Mouse (Mus musculus) heart, embryonic 14.5 days (tissue): Measurements from ENCODE around the gene Tbc1d25. TPM values are rescaled to one million over a fixed set of nuclear protein-coding genes. Genes with fewer than 3 reads are reported as not detected.

Experiments used
- ATAC-seq: fragments of 200-750 bp; cut with Nextera tagmentation; 2 replicates; pipeline ENCODE4 v1.8.0; 2017; ENCODE audit warnings: low read depth, moderate TSS enrichment; ENCODE audit not compliant: insufficient number of reproducible peaks, insufficient read depth, low FRiP score
- H3K27ac ChIP-seq, 2 experiments: fragments of 200-500 bp in 1 of 2; fragments of 300-500 bp in 1 of 2; sonication (generic) in 1 of 2; replicated peaks in 1 of 2; 2 replicates each; pipeline ENCODE4 v1.5.1; 2012 to 2014; ENCODE audit warnings: low read depth in 2 of 2, low read length in 2 of 2, control low read depth in 1 of 2, mild to moderate bottlenecking in 1 of 2, mixed read lengths in 1 of 2; ENCODE audit not compliant: control insufficient read depth in 1 of 2, insufficient read depth in 1 of 2
- H3K27me3 ChIP-seq: fragments of 300-500 bp; sonication (generic); 2 replicates; pipeline ENCODE4 v1.6.1; 2014; ENCODE audit warnings: mild to moderate bottlenecking, low read length, control low read depth; ENCODE audit not compliant: control insufficient read depth, insufficient read depth
- H3K36me3 ChIP-seq: fragments of 300-500 bp; sonication (generic); 2 replicates; pipeline ENCODE4 v1.6.1; 2014; ENCODE audit warnings: mild to moderate bottlenecking, control low read depth, low read length, mixed read lengths; ENCODE audit not compliant: control insufficient read depth, insufficient read depth
- H3K4me1 ChIP-seq, 2 experiments: fragments of 200-500 bp in 1 of 2; fragments of 300-500 bp in 1 of 2; sonication (generic) in 1 of 2; 2 replicates each; pipeline ENCODE4 v1.6.1; 2012 to 2014; ENCODE audit warnings: low read length in 2 of 2, control low read depth in 1 of 2, mixed read lengths in 1 of 2; ENCODE audit not compliant: control insufficient read depth in 2 of 2, insufficient read depth in 2 of 2
- H3K4me2 ChIP-seq: fragments of 300-500 bp; sonication (generic); 2 replicates; pipeline ENCODE4 v1.6.1; 2014; ENCODE audit warnings: mild to moderate bottlenecking, low read length
- H3K4me3 ChIP-seq, 2 experiments: fragments of 200-500 bp in 1 of 2; fragments of 300-500 bp in 1 of 2; sonication (generic) in 1 of 2; 2 replicates each; pipeline ENCODE4 v1.5.1; 2012 to 2014; ENCODE audit warnings: low read length in 2 of 2, mild to moderate bottlenecking in 2 of 2, control low read depth in 1 of 2, low read depth in 1 of 2, moderate library complexity in 1 of 2; ENCODE audit not compliant: control insufficient read depth in 1 of 2, insufficient read depth in 1 of 2
- H3K9ac ChIP-seq: fragments of 300-500 bp; sonication (generic); 2 replicates; pipeline ENCODE4 v1.6.1; 2014; ENCODE audit warnings: mild to moderate bottlenecking, low read length
- H3K9me3 ChIP-seq: fragments of 300-500 bp; sonication (generic); 2 replicates; pipeline ENCODE4 v1.6.1; 2016; ENCODE audit warnings: low read length, control low read depth; ENCODE audit not compliant: control insufficient read depth
- WGBS: fragments of 180-500 bp; shearing (Covaris S2); extraction: QIAGEN DNeasy Blood & Tissue Kit; methylation state at CpG from one replicate; pipeline ENCODE4 v1.1.7; 2014; 5-methylcytosine and 5-hydroxymethylcytosine counted together
- polyA plus RNA-seq: library from polyadenylated mRNA; unstranded; fragments of >200 nt; fragmentation: Nextera tagmentation; extraction: Ambion mirVana; gene quantifications from 2 replicates; pipeline ENCODE4 v1.2.1, GENCODE M21; 2014

The Tbc1d25 gene
- polyA plus RNA-seq, 1 experiment from 2014 or later = 12.0 TPM

DNA sequence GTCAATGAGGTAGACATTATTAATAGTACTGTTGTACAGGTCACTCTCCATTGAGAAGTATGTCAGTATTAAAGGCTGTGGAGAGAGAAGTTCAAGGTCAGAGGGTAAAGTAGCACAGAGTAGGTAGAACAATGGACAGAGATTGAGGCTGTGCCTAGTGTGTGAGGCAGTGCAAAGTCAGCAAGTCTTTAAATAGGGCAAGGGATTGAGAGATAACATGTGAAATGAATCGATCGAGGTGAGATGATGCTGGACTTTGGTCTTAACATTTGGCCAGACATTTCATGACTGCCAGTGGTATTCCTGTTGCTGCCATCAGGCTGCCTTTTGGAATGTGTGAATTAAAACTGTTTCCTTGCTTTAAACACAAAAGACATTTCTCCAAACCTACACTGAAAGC lies 2.9 kb upstream of the Tbc1d25 start:
- Histone ChIP-seq H3K27me3 (no peaks in the 10 kb centered on the region), H3K4me3 (no peak overlapping the region), H3K4me2 (no peak overlapping the region), H3K27ac (no peak overlapping the region), H3K4me1 (no peaks in the 10 kb centered on the region), H3K9ac (no peak overlapping the region), H3K36me3 (no peaks in the 10 kb centered on the region), H3K9me3 (no peaks in the 10 kb centered on the region)
- 76% methylated on average over 2 of the region's 2 CpGs for WGBS
- no peak for ATAC-seq

- peak overlapping the region; percentile 78 for H3K9ac ChIP-seq
- no peak for ATAC-seq
- H3K4me1 ChIP-seq = no peaks in the 10 kb centered on the region
- no peaks in the 10 kb centered on the region for H3K27me3 ChIP-seq
- H3K4me2 ChIP-seq = peak overlapping the region; percentile 62
- no peak overlapping the region for H3K27ac ChIP-seq
- WGBS = 8% methylated on average over 4 of the region's 4 CpGs
- H3K4me3 ChIP-seq = peak overlapping the region; percentile 62 to 89
- no peaks in the 10 kb centered on the region for H3K9me3 ChIP-seq
- peaks cover 28% of the 10 kb centered on the region for H3K36me3 ChIP-seq
These were observed 845 bp downstream of the Tbc1d25 start for GRCm38 (mm10) chrX:8175169-8175503.

DNA sequence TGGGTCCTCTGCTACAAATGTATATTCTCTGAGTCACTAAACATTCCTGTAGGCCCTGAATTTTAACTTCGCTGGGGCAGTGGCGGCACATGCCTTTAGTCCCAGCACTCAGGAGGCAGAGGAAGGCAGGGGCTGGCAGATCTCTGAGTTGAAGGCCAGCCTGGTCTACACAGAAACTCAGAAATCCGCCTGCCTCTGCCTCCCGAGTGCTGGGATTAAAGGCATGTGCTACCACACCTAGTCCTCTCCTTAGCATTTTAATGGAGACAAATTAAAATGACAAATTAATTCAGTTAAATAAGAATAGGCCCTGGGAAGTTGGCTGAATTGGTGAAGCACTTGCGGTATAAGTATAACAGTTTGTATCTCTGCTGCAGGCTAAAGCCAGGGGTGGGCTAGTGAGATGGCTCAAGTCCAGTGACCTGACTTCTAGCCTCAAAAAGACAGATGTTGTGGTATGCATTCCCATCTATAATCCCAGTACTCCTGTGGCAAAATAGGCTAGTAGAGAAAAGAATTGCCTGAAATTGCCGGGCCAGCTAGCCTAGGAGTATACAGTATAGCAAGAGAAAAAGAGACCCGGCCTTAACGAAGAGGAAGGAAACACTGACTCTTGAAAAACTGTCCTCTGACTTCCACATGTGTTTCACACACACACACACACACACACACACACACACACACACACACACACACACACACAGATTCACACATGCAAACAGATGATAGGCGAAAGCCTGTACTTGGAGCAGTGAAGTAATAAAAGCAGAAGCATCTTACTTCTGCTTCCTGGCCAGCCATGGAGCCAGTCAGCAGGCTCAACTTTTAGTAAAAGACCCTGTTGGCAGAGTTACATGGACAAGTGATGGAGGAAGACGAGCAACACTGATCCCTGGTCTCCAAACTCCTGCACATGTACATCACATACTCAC lies 8.0 kb downstream of the Tbc1d25 start:
- peaks cover 42% of the 10 kb centered on the region for H3K36me3 ChIP-seq
- no peak overlapping the region for H3K27ac ChIP-seq
- no peaks in the 10 kb centered on the region for H3K9me3 ChIP-seq
- H3K4me1 ChIP-seq = no peaks in the 10 kb centered on the region
- H3K9ac ChIP-seq = no peak overlapping the region
- no peak for ATAC-seq
- WGBS = 80% methylated on average over 10 of the region's 10 CpGs
- H3K27me3 ChIP-seq = no peaks in the 10 kb centered on the region
- no peak overlapping the region for H3K4me3 ChIP-seq
- no peak overlapping the region for H3K4me2 ChIP-seq

DNA sequence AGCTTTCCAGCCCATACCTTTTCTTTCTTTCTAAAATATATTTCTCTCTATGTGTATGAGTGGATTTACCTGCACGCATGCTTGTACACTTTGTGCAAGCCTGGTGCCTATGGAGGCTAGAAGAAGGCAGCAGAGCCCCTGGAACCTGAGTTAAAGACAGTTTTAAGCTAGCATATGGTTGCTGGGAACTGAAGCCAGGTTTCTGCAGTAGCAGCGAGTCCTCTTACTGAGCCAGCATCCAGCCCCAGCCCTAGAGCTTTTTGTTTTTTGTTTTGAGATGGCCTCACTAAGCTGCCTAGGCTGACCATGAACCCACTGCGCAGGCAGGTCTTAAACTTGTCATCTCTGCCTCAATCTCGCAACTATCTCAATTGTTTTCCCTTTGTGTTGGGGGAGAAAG lies 11.5 kb downstream of the Tbc1d25 start:
- Histone ChIP-seq H3K27me3 (no peaks in the 10 kb centered on the region), H3K27ac (no peak overlapping the region), H3K4me2 (no peak overlapping the region), H3K9me3 (no peaks in the 10 kb centered on the region), H3K36me3 (peaks cover 18% of the 10 kb centered on the region), H3K4me3 (no peak overlapping the region), H3K4me1 (no peaks in the 10 kb centered on the region), H3K9ac (no peak overlapping the region)
- ATAC-seq = no peak
- WGBS = 76% methylated on average over 4 of the region's 4 CpGs

DNA sequence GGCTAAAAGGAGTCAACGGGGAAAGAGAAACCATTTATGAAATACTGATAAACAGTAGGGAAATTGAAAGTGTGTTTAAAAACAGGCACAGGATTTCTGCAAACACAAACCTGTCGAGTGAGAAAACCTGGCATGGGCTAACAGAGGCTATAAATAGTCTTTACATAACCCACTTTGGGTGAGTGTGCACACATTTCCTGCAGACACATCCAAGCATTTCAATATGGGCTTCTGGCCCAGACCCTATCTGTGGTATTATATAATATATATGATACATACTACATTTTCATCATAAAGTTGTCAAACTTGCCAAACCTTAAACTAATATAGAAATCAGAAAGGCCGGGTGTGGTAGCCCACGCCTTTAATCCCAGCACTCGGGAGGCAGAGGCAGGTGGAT lies 12.9 kb downstream of the Tbc1d25 start:
- WGBS = 70% methylated on average over 5 of the region's 5 CpGs
- H3K27ac ChIP-seq = no peak overlapping the region; a peak in 1 of 4 replicates
- H3K4me1 ChIP-seq = no peaks in the 10 kb centered on the region
- no peaks in the 10 kb centered on the region for H3K9me3 ChIP-seq
- no peak overlapping the region for H3K4me3 ChIP-seq
- peaks cover 10% of the 10 kb centered on the region for H3K36me3 ChIP-seq
- no peak overlapping the region for H3K4me2 ChIP-seq
- no peak for ATAC-seq
- no peaks in the 10 kb centered on the region for H3K27me3 ChIP-seq
- H3K9ac ChIP-seq = no peak overlapping the region

DNA sequence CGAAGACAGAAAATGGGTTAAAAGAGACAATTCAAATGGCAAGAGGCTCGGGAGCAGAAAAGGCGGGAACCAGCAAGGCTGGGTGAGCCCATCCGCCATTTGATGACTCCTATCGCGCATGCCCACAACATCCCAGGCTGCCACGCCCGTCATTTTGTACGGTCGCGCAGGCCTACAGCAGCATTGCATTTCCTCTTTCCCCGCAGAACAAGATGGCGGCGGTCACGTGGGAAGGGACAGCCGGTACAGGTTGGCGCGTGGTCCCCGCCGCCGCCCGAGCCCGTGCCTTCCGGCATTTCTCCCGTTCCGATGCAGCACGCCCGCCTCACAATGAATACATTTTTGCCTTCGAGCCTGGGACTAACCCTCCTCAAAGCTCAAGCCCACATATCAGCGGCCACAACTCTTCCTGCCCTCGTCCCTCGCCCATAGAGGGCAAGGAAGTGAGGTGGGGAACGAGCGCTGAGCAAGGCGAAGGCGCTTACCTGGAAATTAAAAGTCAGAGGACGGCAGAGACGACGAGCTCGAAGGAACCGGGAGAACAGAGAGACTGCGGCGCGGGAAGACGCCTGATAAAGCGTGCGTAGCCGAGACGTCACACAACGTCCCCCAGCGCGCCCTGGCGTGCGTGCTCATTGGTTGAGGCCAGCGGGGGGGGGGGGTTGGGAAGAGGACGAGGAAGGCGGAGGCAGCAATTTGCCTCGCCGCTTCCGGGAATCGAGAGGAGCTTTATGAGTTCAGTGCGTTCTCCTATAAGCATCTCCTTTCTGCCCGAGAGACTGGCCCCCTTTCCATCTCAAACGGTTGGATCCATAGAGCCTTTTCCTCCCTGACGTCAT lies 30.6 kb downstream of the Tbc1d25 start, which contains the start of gene Rbm3:
TSS of gene Rbm3 (minus strand) at position 728 of the 839 bp plus-strand sequence.
- WGBS = 18% methylated on average over 60 of the region's 65 CpGs
- peak; percentile 92 for ATAC-seq
- H3K27me3 ChIP-seq = no peaks in the 10 kb centered on the region
- H3K4me2 ChIP-seq = peak within 1 kb of the TSS; percentile 70
- peak within 1 kb of the TSS; percentile 94 for H3K9ac ChIP-seq
- peaks cover 4 to 6% of the 10 kb centered on the region in 2 experiments; a peak in 2 of 4 replicates for H3K4me1 ChIP-seq
- peak within 1 kb of the TSS; percentile 98 to 100 for H3K27ac ChIP-seq
- peak within 1 kb of the TSS; percentile 65 to 93 for H3K4me3 ChIP-seq
- peaks cover 37% of the 10 kb centered on the region for H3K36me3 ChIP-seq
- no peaks in the 10 kb centered on the region for H3K9me3 ChIP-seq

DNA sequence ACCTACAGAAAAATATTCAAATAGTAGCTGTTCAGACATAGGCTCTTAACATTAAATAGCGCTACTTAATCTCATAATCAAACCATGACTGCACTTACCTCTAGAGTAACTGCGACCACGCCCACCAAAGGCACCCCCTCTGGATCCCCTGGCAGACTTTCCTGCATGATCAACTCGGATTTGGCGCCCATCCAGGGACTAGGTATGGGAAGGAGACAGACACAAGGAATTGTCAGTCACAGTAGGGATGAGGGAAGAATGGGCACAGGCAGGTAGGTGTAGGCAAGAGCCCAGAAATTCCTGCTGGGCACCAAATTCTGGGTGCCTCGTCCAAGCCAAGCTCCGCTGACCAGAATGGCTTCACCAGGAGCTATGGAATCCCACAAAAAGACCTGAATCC lies 32.2 kb downstream of the Tbc1d25 start:
- peaks cover 4 to 6% of the 10 kb centered on the region in 2 experiments; a peak in 2 of 4 replicates for H3K4me1 ChIP-seq
- H3K27ac ChIP-seq = no peak overlapping the region
- peak overlapping the region; percentile 94; the same call in 1 of the 2 replicates for H3K9ac ChIP-seq
- peaks cover 52% of the 10 kb centered on the region for H3K36me3 ChIP-seq
- no peaks in the 10 kb centered on the region for H3K27me3 ChIP-seq
- peak overlapping the region; percentile 70 for H3K4me2 ChIP-seq
- ATAC-seq = no peak
- 60% methylated on average over 7 of the region's 7 CpGs for WGBS
- H3K9me3 ChIP-seq = no peaks in the 10 kb centered on the region
- H3K4me3 ChIP-seq = peak overlapping the region; percentile 65 to 93
